Mouse (Mus musculus) midbrain, postnatal 0 days (tissue): ENCODE data around the gene Rps24. TPM values are rescaled to one million over a fixed set of nuclear protein-coding genes. Genes with fewer than 3 reads are reported as not detected.
A peak's percentile ranks its signal among the peaks of the same experiment; 100 is the strongest.

Experiments
- ATAC-seq: fragments of 200-750 bp; cut with Nextera tagmentation; 2 replicates; pipeline ENCODE4 v1.8.0; 2017; ENCODE audit warnings: moderate number of reproducible peaks, mild to moderate bottlenecking, moderate TSS enrichment, moderate library complexity; ENCODE audit not compliant: low FRiP score
- DNase-seq: peaks from one replicate; pipeline ENCODE4 v3.0.0-alpha.2; 2015; ENCODE audit warnings: low spot score
- H3K27ac ChIP-seq: fragments of 300-500 bp; sonication (generic); 2 replicates; pipeline ENCODE4 v1.5.1; 2014; ENCODE audit warnings: low read depth, mild to moderate bottlenecking, low read length, mixed read lengths
- H3K27me3 ChIP-seq: fragments of 300-500 bp; sonication (generic); 2 replicates; pipeline ENCODE4 v1.6.1; 2014; ENCODE audit warnings: low read length, control low read depth, mixed read lengths; ENCODE audit not compliant: insufficient read depth
- H3K36me3 ChIP-seq: fragments of 300-500 bp; sonication (generic); 2 replicates; pipeline ENCODE4 v1.6.1; 2014; ENCODE audit warnings: low read length, control low read depth, mixed read lengths; ENCODE audit not compliant: insufficient read depth
- H3K4me1 ChIP-seq: fragments of 300-500 bp; sonication (generic); 2 replicates; pipeline ENCODE4 v1.6.1; 2014; ENCODE audit warnings: mild to moderate bottlenecking, control low read depth, antibody characterized with exemption, low read length, mixed read lengths; ENCODE audit not compliant: insufficient read depth
- H3K4me2 ChIP-seq: fragments of 300-500 bp; sonication (generic); 2 replicates; pipeline ENCODE4 v1.6.1; 2014; ENCODE audit warnings: low read depth, mild to moderate bottlenecking, low read length, mixed read lengths; ENCODE audit not compliant: poor library complexity, severe bottlenecking
- H3K4me3 ChIP-seq: fragments of 300-500 bp; sonication (generic); 2 replicates; pipeline ENCODE4 v1.5.1; 2014; ENCODE audit warnings: low read depth, mild to moderate bottlenecking, low read length, moderate library complexity
- H3K9ac ChIP-seq: fragments of 300-500 bp; sonication (generic); replicated peaks from 2 replicates; pipeline ENCODE4 v1.6.1; 2014; ENCODE audit warnings: mild to moderate bottlenecking, low read length, moderate library complexity, mixed read lengths; ENCODE audit not compliant: poor library complexity, severe bottlenecking
- H3K9me3 ChIP-seq: fragments of 300-500 bp; sonication (generic); 2 replicates; pipeline ENCODE4 v1.6.1; 2016; ENCODE audit warnings: low read length, control low read depth
- CTCF ChIP-seq: IDR thresholded peaks from 2 replicates; pipeline ENCODE4 v1.5.1; 2016; ENCODE audit warnings: antibody characterized with exemption, mild to moderate bottlenecking
- WGBS: fragments of 180-500 bp; shearing (Covaris S2); extraction: QIAGEN DNeasy Blood & Tissue Kit; methylation state at CpG from one replicate; pipeline ENCODE4 v1.1.7; 2014; 5-methylcytosine and 5-hydroxymethylcytosine counted together
- polyA plus RNA-seq: library from polyadenylated mRNA; unstranded; fragments of >200 nt; fragmentation: Nextera tagmentation; extraction: Ambion mirVana; gene quantifications from 2 replicates; pipeline ENCODE4 v1.2.1, GENCODE M21; 2015
- total RNA-seq: library from RNA; depleted of rRNA; stranded (reverse); fragments of >200 nt; gene quantifications from 2 replicates; pipeline ENCODE4 v1.2.3, GENCODE M21; 2014; rRNA removed

The Rps24 gene
- total and polyA plus RNA-seq, 2 experiments from 2014 or later, result 839 to 1,223 TPM

DNA sequence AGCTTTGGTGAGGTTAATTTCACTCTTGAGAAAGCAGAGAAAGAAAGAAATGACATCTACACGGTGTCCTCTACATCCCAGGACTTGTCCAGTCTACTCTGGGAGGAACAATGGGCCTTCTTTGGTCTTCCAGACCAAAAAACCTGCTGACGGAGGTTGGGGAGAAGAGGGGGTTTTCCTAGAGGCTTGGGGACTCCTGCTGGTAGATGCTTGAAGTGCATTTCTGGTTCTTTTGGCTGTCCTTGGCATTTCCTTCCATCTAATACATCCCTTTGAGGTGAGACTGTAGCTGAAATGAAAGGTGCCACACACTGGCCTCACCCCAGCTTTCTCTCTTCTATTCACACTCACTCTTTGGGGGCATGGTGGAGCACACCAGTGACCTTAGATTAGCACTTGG lies 57.1 kb downstream of the Rps24 start:
- H3K4me1 ChIP-seq, result no peaks in the 10 kb centered on the region
- 42% methylated on average over 2 of the region's 2 CpGs for WGBS
- no peak overlapping the region for H3K4me2 ChIP-seq
- H3K9ac ChIP-seq, result no peak overlapping the region
- peak; percentile 59 for TF ChIP-seq CTCF
- no peaks in the 10 kb centered on the region for H3K27me3 ChIP-seq
- no peaks in the 10 kb centered on the region for H3K36me3 ChIP-seq
- DNase-seq, result peak; percentile 42
- H3K9me3 ChIP-seq, result no peaks in the 10 kb centered on the region
- no peak overlapping the region for H3K4me3 ChIP-seq
- H3K27ac ChIP-seq, result no peak overlapping the region
- no peak for ATAC-seq

Other genes with a start within 250 kb of the Rps24 start
- 84.3 and 87.4 TPM in 2 replicates for gene Dlg5, start 241.2 kb upstream of the Rps24 start, total RNA-seq
- 15.3 and 17.9 TPM in 2 replicates for gene Dlg5, start 241.2 kb upstream of the Rps24 start, polyA plus RNA-seq
- not detected in 2 replicates for gene E330034G19Rik, start 193.9 kb upstream of the Rps24 start, total RNA-seq
- 0.11 TPM in 1 of 2 replicates, not detected in the other for gene E330034G19Rik, start 193.9 kb upstream of the Rps24 start, polyA plus RNA-seq
- gene Polr3a, start 67 bp upstream of the Rps24 start, total RNA-seq, result 22.0 and 24.3 TPM in 2 replicates
- gene Polr3a, start 67 bp upstream of the Rps24 start, polyA plus RNA-seq, result 12.5 and 14.6 TPM in 2 replicates